Mouse (Mus musculus) CH12.LX (cell line): ENCODE measurements at regions not wholly inside any gene's neighbourhood (a gene's known extent, or its start where the extent isn't known, plus 50 kb on each side); places are given as distances from the start of the nearest gene placed in this dataset.

Source experiments
- CTCF ChIP-seq, 2 experiments: IDR thresholded peaks in 1 of 2; conservative IDR thresholded peaks in 1 of 2; 2 replicates each; pipeline ENCODE4 v1.5.1; 2011 to 2012; ENCODE audit warnings: low read depth in 2 of 2, low read length in 2 of 2, improper control_type of control experiment in 1 of 2, inconsistent platforms in 1 of 2, mild to moderate bottlenecking in 1 of 2, moderate library complexity in 1 of 2
- EP300 ChIP-seq: IDR thresholded peaks from 2 replicates; pipeline ENCODE4 v1.6.1; 2011; ENCODE audit warnings: low read length, improper control_type of control experiment
- POLR2A ChIP-seq: IDR thresholded peaks from 2 replicates; pipeline ENCODE4 v1.6.1; 2011; ENCODE audit warnings: low read depth, mild to moderate bottlenecking, improper control_type of control experiment, low read length
- UBTF ChIP-seq: IDR thresholded peaks from 2 replicates; pipeline ENCODE4 v1.6.1; 2012; ENCODE audit warnings: low read depth, mild to moderate bottlenecking, inconsistent platforms, low read length, improper control_type of control experiment, moderate library complexity
- USF1 ChIP-seq: IDR thresholded peaks from 2 replicates; pipeline ENCODE4 v1.6.1; 2014; ENCODE audit warnings: low read depth, mild to moderate bottlenecking, inconsistent platforms, low read length, improper control_type of control experiment

DNA sequence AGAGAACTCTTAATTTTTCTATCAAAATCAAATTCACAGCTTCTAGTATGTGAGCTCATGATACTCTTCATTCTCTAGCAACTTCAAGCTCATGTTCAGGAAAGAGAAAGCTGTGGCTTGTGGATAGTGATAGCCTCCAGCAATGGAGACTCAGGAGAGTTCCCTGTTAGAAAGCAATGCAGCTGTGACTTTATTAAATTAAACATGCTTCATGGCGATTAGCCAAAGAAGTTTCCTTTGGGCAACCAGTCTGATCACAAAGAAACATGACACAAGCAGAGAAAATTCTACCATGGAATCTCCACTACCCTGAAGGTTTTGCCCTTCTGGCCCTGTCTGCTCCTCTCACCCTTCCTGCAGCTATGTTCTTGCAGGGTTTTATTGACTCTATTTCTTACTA is 816.2 kb upstream of the Tmprss15 start:
- TF ChIP-seq CTCF (conservative IDR thresholded peaks at IDR 0.05 in 1 of 2, IDR thresholded peaks at IDR 0.05 in 1 of 2; ENCODE audit: low read depth in 2 of 2, low read length in 2 of 2) (no peak), USF1 (no peak), POLR2A (no peak), EP300 (no peak), UBTF (no peak)
